Mouse (Mus musculus) fibroblast of lung, adult 2 months (primary cell): ENCODE data around the gene Olfr543.
A peak's percentile ranks its signal among the peaks of the same experiment; 100 is the strongest.

Experiments
- DNase-seq: peaks from one replicate; pipeline ENCODE4 v3.0.0-alpha.2; 2011; ENCODE audit warnings: low read depth

Olfr543 gene

DNA sequence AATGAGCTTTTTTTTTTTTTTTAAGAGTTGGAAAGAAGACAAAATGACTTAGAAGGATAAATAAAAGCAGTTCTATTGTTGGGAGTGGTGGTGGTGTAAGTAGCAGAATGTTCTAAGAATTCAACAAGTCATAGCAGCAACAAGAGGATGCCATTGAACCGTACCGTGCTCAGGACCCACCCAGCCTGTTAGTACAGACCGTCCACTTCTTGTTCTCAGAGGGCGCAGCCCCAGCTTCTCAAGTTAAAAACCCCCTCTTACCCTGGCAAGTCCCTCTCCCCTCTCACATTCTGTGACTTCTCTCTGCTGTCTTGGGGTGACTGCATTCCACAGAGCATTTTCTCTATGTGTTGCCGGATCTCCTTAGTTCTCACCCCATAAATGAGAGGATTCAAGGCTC, 4.9 kb downstream of the Olfr543 start:
- no peak for DNase-seq

DNA sequence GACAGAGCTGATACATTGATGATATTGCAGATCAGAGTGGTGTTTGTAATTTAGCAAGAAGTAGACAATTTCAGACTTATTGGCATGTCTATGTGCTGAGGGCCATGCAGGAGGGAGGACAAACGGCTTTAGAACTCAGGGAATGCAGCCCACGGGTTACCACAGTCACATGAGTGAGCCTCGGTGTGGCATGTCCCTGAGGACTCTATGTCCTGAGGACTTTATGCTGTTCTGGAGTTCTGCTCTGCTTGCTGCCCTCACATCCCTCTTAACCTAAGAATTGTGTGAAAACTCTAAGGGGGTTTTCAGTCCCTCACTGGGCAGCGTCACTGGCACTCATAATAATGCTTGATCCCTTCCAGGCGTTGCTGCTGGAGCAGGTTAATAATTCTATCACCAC, 8.8 kb downstream of the Olfr543 start:
- DNase-seq = no peak

DNA sequence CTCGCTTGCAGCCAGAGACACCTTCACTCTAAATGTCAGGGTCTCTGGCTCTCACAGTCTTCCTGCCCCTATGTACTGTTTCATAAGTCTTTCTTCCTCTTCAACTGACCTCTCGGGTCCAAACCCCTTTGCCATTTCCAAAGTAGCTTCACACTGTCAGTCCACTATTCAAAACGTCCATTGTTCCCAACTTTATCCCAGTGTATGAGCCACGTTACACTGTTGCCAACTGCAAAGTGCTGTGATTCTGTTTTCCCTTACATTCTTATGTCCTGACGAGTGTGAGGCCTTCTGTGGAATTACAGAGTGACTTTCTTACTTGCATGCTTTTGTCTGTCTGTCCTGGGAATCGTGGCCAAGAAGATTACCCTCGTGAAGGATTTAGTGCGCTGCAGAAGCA, 13.9 kb downstream of the Olfr543 start:
- no peak for DNase-seq

DNA sequence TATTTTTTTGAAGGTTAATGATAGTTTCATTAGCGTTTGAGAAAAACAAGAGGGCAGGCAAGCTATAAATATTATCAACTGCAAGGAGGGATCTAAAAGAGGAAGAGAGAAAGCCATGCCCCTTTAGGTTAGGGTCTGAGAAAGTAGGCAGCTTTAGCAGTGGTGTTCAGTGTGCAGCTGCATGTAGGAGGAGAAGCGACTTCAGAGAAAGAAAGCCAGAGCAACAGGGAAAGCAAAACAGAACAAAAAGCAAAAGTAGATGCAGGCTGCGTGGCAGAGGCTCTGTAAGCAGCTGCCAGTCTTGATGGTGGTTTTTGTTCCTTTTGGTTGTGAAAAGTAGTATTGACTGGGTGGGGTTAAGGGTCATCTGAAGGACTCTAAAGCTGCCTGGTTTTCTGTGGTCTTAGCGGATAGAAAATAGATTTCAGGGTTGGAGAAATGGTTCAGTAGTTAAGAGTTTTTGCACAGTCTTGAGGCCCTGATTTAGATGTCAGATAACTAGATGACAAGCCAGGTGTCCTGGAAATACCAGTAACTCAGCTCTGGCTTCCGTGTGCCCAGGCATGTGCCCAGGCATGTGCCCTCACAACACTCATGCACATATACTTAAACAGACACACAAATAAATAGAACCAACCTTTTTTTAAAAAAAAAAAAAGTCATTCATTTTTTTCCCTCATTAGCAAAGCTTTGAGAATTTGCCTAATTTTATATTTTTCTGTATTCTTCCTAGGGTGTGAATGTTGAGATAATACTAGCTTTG, 22.7 kb downstream of the Olfr543 start:
- DNase-seq = no peak

DNA sequence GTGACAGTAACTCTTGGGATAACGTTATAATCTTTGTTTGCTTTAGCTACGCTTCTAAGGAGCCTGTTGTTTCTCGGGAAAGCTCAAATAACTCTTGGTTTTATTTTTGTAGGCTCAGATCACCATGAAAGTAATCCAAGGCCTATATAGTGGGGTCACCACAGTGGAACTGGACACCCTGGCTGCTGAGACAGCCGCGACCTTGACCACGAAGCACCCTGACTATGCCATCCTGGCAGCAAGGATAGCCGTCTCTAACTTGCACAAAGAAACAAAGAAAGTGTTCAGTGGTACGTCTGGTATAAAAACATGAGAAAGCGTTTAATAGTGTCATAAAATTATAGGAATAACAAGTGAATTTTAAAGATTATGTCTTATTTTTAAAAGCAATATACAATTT, 35.0 kb downstream of the Olfr543 start:
- no peak for DNase-seq

DNA sequence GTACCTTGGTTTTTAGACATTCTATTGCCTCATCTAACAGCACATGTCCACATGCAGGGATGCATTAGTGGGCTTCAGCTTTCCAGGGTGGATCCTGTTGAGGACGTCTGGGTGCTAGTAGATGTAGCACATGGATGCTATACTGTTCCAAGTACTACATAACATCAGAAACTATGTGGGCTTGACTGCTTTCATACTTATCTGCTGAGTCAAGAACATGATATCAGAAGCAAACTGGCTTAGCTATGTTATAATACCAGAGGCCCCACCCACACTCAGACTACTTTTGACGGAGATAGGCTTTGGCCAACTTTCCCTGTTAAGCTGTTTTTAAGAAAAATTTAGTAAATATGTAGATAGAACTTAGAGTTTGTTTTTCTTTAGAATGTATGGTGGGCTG, 37.2 kb downstream of the Olfr543 start:
- no peak for DNase-seq

DNA sequence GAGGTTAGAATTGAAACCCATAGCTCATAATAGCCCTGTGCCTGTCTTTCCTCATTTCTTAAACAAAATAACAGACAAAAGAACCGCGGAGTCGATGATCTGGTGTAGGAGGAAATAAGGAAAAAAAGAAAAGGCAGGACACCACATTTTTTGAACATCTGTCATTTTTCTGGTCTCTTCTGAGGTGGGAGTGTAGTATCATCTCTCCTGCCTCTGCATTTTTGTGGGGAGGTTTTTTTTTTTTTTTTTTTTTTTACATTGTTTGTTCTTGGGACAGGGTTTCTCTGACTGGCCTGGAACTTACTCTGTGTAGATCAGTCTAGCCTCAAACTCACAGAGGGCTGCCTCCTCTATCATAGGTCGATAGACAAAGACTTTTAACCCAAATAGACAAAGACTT, 39.0 kb downstream of the Olfr543 start:
- DNase-seq = no peak

DNA sequence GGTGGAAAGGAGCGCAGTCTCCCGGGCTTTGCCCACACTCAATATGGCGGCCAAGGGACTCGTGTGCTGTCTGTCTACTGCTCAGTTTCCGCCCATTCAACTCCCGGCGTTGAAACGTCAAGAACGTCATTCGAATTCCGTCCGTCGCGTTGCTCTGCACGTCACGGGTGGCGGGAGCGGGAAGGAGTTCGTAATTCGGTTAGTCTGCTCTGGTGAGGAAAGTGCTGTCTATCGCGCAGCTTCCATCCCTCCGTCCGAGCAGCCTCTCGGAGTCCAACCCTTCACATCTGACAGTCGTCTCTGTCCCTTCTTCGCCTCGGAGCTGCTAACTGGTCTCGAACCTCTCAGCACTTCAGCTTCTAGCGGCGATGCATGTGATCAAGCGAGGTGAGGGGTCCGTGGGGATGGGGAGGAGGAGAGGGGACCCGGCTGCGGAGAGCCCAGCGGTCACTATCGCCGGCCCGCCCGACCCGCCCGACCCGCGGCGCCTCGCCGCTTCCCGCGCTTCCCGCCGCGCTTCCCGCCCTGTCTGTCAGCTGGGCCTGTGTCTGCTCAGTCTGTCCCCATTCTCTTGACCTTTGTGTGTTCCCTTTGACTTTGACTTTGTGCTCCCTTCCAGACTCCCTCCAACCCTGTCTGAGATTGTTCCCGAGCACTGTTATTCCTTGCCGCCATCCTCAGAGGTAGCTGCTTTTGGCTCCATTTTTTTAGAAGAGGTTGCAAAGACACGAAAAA, 39.7 kb downstream of the Olfr543 start, which contains the start of gene Rrm1:
TSS of gene Rrm1 (plus strand) at position 39 of the 735 bp plus-strand sequence.
- peak; percentile 98 for DNase-seq

DNA sequence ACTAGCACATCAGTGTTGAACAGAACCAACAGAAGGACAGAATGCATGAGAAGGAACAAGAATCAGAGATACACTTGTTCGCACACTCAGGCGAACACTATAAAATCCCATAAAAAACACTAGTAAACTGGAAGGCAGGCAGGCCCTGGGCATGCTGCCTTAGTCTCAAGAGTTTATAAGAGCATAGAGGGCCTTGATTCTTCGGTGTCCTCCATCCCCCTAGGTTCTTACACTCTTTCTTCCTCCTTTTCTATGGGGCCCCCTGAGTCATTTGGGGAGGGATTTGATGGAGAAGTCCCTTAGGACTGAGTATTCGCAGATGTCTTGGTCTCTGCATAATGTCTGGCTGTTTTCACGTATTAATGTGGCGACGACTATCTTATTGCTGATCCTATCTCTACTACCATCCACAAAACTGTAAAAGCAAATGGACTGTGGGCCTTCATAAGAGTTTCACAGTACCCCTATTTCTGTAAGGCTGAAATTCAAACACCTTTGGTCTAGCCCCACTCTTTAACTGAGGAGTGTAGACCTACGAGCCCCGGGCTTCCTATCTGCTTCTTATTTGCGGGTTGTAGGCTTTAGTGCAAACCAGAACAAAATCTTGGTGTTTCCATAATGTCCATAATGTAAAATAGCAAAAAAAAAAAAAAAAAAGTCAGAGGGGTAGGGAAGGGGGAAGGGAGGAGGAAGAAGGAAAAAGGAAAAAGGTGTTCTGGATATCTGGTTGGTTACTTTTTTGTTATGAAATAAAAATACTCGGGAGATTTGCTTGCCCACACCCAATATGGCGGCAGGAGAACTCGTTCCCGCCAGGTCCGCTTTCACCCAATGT, 40.4 kb downstream of the Olfr543 start:
- DNase-seq = no peak

DNA sequence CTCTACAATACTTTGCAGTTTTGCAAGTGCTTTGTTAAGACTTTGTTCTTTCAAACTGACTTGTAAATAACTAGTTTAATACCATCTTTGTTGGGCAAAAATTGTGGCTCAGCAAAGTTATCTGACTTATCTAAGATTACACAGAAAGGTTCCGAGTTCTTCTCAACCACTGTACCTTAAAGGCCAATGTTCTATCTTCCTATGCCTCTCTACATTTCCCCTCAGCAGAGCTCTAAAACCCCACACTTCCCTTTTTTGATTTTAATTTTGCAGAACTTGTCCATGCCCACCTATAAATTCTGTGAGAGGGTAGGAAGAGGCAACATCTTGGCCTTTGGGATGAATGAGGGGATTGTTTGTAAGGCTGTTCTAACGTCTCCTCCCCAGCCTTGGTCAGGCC, 47.1 kb downstream of the Olfr543 start:
- no peak for DNase-seq
